Mouse (Mus musculus) monocyte, adult 5-6 weeks (primary cell): ENCODE results near the gene Ablim1. TPM values are rescaled to one million over a fixed set of nuclear protein-coding genes. Genes with fewer than 3 reads are reported as not detected.

Experiments used
- ATAC-seq: fragments of 153-309, 156-312 bp; replicated peaks from 2 replicates; pipeline ENCODE4 v1.8.0; 2017; ENCODE audit warnings: mild to moderate bottlenecking; ENCODE audit not compliant: low TSS enrichment, insufficient number of reproducible peaks, severe bottlenecking, poor library complexity, low FRiP score
- total RNA-seq: library from RNA; stranded (forward); fragments of 200-1000, 200-491, 200-594 nt; gene quantifications from 3 replicates; pipeline ENCODE4 v1.2.3, GENCODE M21; 2017

Gene Ablim1
- total RNA-seq, 1 experiment from 2014 or later = 62.1 TPM

DNA sequence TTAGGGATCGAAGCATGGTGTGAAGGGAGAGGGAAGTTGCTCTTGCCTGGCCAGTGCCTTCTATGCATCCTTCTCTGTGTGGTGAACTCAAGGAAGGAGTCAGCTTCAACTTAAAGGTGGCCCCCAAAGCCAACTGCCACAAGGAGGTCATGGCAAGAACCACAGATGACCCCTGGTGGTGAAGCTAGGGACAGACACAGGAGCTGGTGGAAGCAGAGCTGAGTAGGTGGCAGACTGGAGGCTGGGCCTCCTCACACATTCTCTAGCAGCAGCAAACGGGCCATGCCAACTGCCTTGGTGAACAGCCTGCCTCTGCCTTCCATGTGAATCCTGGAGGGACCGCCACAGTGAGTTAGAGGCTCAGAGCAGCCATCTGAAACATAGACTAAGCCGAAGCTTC is 283.1 kb downstream of the Ablim1 start:
- no peak for ATAC-seq

DNA sequence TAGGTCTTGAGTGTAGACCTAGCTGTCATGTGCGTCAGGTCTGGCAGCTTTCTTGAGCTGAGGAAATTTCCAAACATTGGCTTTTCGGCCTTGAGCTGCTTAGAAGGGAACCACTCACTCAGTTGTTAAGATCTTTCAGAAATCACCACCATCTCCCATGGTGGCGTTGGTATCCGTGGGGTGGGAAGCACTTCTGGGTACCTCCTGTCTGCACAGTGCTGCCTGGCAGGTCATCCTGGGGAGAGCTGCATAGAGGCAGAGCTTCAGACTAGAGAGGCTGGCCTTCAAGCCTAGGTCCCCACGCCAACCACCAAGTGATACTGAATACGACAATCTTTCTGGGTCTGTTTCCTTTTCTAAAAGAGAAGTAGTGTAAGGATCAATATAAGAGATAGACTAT is 285.3 kb downstream of the Ablim1 start:
- ATAC-seq = no peak

DNA sequence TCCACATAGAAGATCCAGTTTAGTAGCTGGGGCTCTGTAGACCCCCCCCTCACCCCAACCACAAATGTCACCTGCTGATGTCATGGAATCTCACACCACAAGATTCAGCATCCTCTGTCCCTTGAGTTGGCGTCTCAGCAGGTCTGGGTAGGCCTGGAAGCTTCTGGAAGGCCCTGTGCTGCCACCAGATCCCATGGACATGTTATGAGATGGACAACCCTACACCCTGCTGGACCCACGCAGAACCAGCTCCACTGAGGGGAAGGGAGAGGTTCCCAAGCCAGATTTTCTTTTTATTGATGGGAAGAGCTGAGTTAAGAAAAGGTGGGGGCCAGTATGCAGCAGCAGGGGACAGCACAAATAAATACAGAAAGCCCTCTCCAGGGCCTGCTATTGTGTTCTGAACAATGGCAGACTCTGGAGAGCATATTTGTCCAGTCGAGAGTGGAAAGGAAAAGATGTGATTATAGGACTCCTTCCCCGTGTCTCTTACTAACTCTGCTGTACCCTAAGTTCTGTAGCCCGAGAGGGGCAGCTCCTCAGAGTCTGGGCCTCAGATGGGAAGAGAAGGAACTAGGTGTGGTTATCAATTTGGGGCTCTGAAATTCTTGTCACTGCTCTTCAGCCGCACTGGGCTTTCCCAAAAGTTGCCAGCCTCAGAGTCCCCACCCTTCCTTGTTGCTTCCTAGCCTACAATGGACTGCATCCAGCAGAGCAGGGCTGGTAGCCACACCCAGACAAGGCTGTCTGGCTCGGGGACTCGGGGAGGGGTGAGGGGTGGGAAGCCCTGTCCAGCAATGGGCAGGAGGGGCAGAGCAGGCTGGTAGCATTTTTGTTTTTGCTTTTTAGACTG is 286.2 kb downstream of the Ablim1 start:
- no peak for ATAC-seq

DNA sequence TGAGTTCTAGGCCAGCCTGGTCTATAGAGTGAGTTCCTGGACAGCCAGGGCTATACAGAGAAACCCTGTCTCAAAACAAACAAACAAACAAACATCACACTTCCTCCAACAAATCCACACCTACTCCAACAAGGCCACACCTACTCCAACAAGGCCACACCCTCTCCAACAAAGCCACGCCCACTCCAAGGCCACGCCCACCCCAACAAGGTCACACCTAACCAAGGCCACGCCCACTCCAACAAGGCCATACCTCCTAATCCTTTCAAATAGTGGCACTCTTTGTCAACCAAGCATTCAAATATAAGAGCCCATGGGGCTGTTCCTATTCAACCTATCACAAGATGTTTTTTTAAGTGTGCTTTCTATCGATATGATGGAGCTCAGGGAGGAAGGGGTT is 288.2 kb downstream of the Ablim1 start:
- ATAC-seq = no peak

DNA sequence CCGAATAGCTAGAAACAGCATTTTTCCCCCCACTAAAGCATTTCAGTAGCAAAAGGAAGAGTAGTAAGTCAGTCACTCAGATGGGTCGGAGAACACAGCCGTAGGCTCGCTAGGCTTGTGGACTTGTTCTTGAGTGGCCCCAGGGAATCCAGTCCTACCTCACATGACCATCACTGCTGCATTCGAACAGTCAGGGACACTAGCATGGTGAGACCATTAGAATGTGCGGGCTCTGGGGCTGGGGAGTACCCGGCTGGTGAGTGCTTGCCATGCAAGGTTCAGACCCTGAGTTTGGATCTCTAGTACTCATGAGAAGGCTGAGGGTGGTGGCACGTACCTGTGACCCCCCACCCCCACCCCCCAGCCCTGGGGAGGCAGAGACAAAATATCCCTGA is 296.9 kb downstream of the Ablim1 start:
- no peak for ATAC-seq

DNA sequence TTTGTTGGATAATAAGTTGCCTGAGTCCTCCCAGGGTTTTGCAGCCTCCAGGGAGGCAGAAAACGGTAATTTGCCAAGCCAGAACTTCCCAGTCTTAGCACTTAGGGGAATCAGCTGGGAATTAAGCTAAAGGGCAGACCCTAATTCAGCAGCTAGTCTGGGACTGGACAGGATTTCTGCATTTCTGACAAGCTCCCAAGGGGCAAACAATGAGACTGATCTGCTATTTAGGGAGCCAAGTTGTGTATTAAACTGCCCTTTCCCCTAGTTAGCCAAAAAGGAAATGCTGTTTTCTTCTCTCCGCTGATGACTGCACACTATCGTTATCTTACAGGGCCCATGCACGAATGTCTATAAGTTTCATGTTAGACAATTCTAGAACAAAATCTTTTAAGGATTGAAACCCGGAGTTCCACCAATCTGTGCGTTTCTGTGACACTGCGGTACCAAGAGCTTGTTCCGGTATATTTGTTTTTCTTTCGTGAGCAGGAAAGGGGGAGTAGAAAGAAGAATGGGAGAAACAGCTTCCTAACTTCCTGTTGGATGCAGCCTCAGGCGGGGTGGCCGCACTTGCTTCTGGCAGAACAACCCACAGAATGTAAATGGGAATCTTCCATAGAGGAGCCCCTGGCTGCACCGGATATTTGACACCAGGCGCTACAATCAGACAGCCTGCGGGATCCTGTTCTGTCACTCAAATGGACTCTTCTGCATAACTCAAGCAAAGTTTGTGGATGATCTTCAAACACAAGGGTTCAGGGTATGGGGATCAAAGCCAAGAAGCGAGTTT is 297.5 kb downstream of the Ablim1 start:
- no peak for ATAC-seq

DNA sequence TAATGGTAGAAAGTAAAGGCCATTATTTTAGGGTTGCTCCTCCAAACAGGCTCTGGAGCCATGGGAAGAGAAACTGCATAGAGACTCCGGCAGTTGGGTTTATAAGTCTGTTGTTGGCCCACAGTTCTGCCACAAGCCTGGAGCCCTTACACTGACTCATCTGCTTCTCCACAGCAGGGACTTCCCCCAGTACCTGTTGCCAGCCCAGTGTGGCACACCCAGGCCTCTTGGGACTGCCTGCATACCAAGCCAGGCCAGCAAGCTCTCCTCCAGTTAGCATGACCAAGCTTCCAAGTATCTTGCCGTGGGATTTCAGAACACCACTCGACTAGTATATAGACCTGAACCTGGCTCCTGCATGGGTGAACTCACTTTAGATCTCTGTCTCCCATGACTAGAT is 299.9 kb downstream of the Ablim1 start:
- ATAC-seq = no peak

DNA sequence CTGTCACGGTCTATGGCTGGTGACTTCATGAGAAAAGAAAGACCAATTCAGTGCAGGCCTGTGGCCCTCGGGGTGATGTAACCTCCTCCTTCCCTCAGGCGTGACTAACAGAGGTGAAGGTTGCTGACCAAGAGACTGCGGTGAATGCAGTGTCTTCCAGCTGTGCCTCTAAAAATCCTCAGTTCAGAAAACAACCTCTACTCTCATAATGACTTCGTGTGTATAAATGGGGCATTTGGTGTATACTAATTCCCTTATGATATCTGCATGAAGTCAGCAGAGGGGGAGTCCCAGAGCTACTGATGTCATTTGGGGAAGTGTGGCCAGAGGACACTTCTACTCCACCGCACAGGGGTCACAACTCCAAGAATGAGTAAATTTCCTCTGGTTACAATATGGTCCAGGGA is 301.4 kb downstream of the Ablim1 start:
- peak; percentile 13; the same call in 1 of the 2 replicates for ATAC-seq

DNA sequence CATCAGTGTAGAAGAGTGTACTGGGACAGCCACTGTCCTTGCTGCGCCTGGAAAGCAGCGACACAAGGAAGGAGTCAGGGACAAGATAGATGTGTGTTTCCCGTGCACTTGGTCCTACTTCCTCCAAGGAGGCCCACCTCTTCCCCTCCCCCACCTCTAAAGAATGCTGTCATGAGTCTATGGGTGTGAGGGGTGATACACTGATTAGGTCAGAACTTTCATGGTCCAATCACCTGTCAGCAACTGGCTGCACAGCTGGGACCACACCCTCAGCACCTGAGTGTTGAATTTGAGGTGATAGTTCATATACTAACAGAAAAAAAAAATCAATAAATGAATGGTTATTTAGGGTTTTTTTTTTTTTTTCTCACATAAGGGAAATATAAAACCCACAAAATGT is 302.7 kb downstream of the Ablim1 start:
- no peak for ATAC-seq

DNA sequence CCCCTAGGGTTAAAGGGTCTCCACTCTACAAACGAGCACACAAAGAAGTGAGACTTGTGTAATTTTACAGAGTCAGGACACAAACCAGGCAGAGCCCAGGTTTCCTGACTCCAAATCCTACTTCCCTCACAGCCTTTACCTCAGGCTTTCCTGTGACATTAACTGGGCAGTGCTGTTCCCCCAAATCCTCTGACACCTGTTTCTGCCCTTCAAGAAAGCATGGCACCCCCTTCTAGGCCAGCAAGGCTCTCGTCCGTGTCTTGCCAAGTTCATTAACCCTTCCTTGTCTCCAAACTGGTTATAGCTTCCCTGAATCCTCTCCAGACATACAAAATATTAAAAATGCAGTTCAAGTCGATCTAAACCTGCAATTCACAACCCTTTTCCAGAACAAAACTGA is 304.7 kb downstream of the Ablim1 start:
- no peak for ATAC-seq

DNA sequence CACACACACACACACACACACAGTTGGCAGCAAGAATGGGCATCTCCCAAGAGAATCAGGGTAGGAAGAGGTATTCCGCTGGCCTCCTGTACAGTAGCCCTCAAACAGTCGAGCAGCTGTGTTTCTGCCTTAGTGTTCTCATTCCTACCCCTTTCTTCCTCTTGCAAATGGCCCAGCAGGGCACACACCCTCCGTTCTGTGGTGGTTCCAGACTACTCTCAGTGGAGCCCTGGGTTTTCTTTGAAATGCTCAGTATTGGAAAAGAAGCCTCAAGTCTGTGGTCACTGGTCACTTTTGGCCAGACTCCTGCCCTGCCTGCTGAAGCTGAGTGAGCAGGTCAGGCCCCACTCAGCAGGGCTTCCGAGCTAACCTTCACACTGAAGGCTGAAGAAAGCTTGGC is 305.1 kb downstream of the Ablim1 start:
- ATAC-seq = no peak

DNA sequence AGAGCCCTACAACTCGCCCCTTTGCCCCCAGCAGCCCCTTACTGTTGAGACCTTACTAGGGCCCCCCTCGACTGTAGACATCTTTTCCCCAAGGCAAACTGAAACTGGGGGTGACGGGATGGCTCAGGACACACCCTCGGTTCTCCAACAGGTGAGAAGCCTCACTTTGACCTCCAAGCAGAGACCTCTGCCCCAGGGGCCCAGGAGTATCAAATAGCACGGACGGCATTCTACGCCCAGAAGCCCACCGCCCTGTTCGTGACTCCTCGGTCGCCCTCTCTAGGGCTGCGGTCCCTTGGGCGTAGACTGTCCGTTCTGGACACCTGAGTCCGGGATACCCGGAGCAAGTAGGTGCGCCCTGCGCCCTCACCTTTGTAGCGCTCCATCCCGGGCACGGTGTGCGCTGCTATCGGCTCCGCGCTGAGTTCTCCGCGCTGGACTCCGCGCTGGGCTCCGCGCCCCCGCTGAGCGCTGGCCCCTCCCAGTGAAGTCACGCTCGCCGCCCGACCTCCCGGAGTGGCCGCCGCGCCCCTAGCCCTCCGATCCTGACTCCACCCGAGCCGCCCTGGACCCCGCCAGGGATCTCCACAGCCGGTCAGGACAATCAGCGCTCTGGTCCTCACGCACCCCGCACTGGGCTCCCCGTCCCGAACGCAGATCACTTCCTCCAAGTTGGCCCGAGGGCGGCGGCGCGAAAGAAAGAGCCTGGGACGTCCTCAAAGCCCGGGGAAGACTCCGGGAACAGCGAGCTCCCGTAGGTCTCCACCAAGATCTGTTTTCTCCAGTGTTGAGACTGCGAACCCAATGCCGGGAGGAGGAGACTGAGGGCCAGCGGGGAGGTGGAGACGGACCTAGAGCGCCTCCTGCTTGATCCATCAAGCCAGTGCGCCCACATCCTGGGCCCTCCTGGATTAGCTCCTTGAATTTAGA is 306.7 kb downstream of the Ablim1 start, which contains the start of gene Afap1l2:
TSS of gene Afap1l2 (minus strand) at position 448 of the 930 bp plus-strand sequence.
- no peak for ATAC-seq

DNA sequence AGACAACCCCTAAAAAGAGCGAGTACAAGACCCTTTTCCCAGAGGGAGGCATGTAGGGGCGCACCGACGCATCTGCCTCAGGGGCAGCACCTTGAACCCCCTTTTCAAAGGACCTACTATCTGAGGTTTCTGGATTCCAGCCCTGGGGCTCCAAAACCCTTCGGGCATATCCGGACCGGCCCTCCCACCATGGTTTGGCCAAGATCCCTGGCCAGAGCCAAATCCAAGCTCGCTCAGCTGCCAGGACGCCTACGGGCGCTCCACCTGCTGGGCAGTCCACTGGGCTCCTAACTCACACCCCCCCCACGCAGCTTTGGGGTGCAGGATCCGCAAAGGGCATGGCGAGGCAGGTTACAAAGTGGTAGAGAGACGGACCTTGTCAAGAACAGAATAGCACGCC is 307.4 kb downstream of the Ablim1 start:
- no peak for ATAC-seq

DNA sequence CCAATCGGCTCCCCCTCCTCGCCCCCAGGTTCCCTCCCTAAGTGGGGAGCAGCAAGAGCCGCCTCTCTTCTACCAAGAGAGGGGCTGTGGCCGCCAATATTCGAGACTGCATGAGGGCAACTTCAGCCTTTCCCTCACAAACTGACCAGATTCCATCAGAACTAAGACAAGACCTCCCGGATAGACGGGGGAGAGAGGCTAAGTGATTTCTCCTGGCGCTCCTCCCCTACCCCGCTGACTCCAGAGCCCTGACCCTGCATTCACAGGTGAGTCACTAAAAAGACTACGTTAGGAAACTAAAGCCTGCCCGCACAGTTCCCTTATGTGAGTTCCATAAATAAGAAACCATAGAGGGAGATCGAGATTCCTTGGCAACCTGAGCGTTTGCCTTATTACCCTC is 307.9 kb downstream of the Ablim1 start:
- ATAC-seq = no peak

DNA sequence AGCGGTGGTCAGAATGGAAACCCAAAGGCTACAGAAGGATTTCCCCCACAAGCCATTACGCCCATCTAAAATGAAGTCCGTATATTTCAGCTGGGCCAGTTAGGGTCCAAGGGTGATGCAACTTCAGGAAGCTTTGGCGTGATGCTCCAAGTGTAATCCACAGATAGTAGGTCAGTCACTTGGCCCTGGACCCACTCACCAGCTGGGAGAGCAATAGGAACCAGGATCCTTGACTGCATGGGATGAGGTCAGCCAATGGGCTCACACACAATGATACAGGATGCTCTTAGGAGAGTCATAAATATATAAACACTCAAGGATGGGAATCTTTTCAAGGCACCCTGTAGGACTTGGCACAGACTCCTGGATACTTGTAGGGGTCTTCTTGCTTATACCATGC is 309.7 kb downstream of the Ablim1 start:
- no peak for ATAC-seq

DNA sequence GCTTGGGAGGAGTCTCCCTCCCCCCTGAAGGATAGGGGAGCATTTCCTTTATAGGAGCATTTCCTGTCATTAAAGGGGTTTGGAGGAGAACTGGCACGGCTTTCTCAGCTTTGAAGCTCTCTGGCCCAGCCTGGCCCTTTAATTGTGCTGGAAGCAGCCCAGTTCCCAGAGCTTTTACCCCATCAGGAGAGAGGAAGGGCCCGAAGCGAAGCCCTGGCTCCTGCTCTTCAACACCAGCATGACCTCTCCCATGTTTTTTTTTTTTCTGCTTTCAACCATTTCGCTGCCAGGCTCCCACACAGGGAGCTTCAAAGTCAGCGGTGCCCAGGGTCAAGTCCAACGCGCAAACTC is 311.3 kb downstream of the Ablim1 start:
- ATAC-seq = no peak

DNA sequence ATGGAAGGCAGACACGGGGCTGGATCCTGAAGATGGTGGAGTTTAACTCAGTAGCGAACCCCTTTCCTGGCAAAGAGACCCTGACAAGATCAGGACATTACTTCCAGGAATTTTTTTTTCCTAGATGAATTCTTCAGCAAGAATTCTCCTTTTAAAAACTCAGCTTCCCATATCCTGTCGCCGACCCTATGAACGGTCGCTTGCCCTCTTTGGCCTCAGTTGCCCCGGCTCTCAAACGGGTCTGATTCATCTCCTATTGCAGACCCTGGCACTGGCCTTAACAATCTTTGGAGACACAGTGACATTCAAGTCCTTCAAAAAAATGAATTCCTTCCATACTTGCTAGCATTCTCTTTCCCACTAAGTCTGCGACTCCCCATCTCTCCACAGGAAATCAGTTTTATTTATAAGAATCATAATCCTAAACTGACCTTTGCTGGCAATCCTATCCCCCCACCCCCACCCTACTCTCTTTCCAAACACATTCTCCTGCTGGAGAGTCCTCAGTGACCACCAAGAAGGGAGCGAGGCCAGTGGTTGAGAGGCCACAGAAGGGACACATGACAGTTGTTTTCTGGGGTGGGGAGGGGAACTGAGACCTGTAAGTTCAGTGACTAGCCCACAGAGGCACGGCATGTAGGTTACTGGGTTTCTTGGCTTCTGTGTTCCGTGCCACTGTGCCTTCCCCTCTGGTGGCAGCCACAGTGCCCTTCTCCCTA is 311.8 kb downstream of the Ablim1 start:
- no peak for ATAC-seq

DNA sequence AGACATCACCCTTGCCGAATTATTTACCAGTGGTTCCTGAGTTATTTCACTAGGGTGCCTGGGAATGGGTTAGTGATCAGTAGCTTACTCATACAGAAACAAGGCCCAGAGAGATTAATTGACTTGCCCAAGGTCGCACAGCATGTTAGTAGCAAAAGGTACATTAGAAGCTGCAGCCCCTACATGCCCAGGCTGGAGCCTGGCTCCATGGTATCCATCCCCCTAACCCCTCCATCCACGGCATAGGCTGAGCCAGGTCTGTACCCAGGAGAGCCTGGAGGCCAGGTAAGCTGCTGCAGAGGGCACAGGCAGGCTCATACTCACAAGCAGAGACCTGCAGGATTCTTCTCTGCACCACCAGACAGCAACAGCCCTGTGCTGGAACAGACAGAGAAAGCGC is 312.8 kb downstream of the Ablim1 start:
- ATAC-seq = no peak
